Mouse (Mus musculus) ES-Bruce4 (cell line): ENCODE measurements at regions not wholly inside any gene's neighbourhood (a gene's known extent, or its start where the extent isn't known, plus 50 kb on each side); places are given as distances from the start of the nearest gene placed in this dataset.

Experiments
- H3K27ac ChIP-seq: 2 replicates; pipeline ENCODE4 v1.5.1; 2012; ENCODE audit warnings: low read length, inconsistent platforms; ENCODE audit not compliant: insufficient read depth
- H3K27me3 ChIP-seq: 2 replicates; pipeline ENCODE4 v1.6.1; 2012; ENCODE audit warnings: mild to moderate bottlenecking, low read length, inconsistent platforms; ENCODE audit not compliant: control insufficient read depth, poor library complexity, insufficient read depth, severe bottlenecking
- H3K36me3 ChIP-seq: 2 replicates; pipeline ENCODE4 v1.6.1; 2012; ENCODE audit warnings: inconsistent platforms, mild to moderate bottlenecking, low read length, moderate library complexity; ENCODE audit not compliant: control insufficient read depth, poor library complexity, insufficient read depth, severe bottlenecking
- H3K4me1 ChIP-seq: one replicate; pipeline ENCODE4 v1.8.1; 2011; ENCODE audit warnings: low read length; ENCODE audit not compliant: control insufficient read depth, insufficient read depth
- H3K4me3 ChIP-seq: 2 replicates; pipeline ENCODE4 v1.5.1; 2011; ENCODE audit warnings: low read depth, mild to moderate bottlenecking, low read length
- H3K9ac ChIP-seq: 2 replicates; pipeline ENCODE4 v1.6.1; 2012; ENCODE audit warnings: low read depth, mild to moderate bottlenecking, inconsistent platforms; ENCODE audit not compliant: poor library complexity, severe bottlenecking
- H3K9me3 ChIP-seq: replicated peaks from 2 replicates; pipeline ENCODE4 v1.6.1; 2012; ENCODE audit warnings: mild to moderate bottlenecking, low read length, inconsistent platforms; ENCODE audit not compliant: control insufficient read depth, poor library complexity, insufficient read depth, severe bottlenecking
- CTCF ChIP-seq: IDR thresholded peaks from one replicate; pipeline ENCODE4 v1.8.1; 2011; ENCODE audit warnings: low read depth, low read length
- EP300 ChIP-seq: IDR thresholded peaks from 2 replicates; pipeline ENCODE4 v1.6.1; 2011; ENCODE audit warnings: low read depth, low read length; ENCODE audit not compliant: insufficient read depth
- POLR2A ChIP-seq: IDR thresholded peaks from one replicate; pipeline ENCODE4 v1.8.1; 2011; ENCODE audit warnings: low read length; ENCODE audit not compliant: insufficient read depth

DNA sequence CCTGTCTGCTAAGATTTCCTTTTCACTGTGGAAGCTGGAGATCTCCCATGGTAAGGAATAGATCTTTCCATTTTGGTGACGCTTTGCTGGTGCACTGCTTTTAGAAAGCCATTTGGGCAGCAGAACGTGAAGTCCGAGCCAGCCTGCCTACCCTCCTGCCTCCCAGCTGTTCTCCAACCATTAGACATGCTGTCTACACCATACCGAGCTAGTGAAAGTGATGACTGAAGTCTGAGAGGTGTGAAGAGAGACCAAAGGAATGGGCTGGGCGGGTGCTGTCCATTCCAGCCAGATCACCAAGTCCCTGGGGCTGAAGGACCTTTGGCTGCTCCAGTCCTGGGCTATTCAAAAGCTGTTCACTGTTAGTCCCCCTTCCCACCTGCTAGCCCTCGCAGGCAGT is 360.3 kb upstream of the Gm5148 start:
- TF ChIP-seq POLR2A (no peak), CTCF (no peak), EP300 (no peak)
- Histone ChIP-seq H3K27ac (no peak overlapping the region), H3K4me1 (no peaks in the 10 kb centered on the region)

DNA sequence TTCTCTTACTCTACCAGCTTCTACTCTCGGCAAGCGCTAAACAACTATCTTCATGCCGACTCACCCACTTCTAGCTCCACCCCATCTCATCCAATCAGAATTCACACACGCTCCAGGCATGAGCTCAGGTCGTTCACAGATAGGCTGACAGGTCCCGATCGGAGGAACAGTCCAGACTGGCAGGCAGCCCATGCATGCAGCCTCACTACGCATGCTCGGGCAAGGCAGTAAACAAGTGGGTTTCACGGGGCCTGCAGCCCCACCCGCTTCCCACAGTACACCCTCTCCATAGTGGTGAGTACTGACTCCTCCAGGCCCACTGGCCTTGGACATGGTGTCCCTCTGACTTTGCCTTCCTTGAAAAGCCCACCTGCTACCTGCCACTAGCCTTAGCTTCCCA is 358.1 kb upstream of the Gm5148 start:
- H3K9me3 ChIP-seq = no peaks in the 10 kb centered on the region; the same call in 1 of the 2 replicates
- TF ChIP-seq CTCF (no peak), EP300 (no peak), POLR2A (no peak)
- H3K36me3 ChIP-seq = no peaks in the 10 kb centered on the region
- no peaks in the 10 kb centered on the region for H3K4me1 ChIP-seq
- no peak overlapping the region for H3K4me3 ChIP-seq
- no peak overlapping the region for H3K27ac ChIP-seq
- H3K27me3 ChIP-seq = no peaks in the 10 kb centered on the region
- H3K9ac ChIP-seq = no peak overlapping the region

More for the DNA sequence above, 360.3 kb upstream of the Gm5148 start:
- no peak overlapping the region for H3K4me3 ChIP-seq
- no peak overlapping the region for H3K9ac ChIP-seq
- no peaks in the 10 kb centered on the region; the same call in 1 of the 2 replicates for H3K9me3 ChIP-seq
- no peaks in the 10 kb centered on the region for H3K36me3 ChIP-seq
- H3K27me3 ChIP-seq = no peaks in the 10 kb centered on the region

DNA sequence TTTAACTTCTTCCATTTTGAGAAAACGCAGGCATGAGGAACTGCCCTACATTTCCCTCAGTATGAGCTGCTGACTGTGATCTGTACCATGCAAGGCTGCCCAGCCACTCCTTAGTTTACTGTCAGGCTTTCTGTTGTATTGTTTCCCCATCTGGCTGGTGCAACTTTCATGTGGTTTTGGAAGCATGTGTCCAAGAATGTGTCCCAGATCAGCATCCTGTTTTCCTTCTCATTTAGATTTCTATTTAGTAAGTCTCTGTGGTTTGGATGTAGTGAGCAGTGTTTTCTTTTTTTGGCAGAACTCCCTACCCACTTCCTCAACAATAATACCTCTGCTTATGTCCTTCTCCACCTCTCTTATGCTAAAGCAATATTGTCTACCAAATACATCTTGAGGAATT is 352.5 kb upstream of the Gm5148 start:
- no peak overlapping the region for H3K4me3 ChIP-seq
- H3K27me3 ChIP-seq = no peaks in the 10 kb centered on the region
- no peaks in the 10 kb centered on the region for H3K36me3 ChIP-seq
- no peak overlapping the region for H3K9ac ChIP-seq
- no peaks in the 10 kb centered on the region for H3K4me1 ChIP-seq
- H3K9me3 ChIP-seq = no peaks in the 10 kb centered on the region; the same call in 1 of the 2 replicates
- H3K27ac ChIP-seq = no peak overlapping the region
- TF ChIP-seq CTCF (no peak), POLR2A (no peak), EP300 (no peak)

DNA sequence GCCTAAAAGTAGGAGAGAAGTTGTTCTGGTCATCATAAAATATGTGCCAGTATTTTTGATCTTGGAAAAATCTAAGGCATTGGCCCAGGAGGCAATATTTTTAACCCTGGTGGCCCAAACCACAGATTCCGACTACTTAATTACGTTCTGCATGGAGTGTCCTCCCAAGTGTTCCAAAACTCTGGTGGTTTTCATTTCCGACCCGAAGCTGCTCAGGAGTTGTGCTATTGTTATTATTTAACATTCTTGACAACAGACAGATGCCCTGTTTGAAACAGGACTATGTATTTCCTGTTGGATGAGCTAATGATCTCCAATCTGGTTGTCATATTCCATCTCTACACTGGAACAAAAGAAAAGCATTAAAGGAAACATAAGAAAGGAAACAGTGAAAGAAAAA is 349.7 kb upstream of the Gm5148 start:
- Histone ChIP-seq H3K36me3 (no peaks in the 10 kb centered on the region), H3K4me1 (no peaks in the 10 kb centered on the region), H3K27me3 (no peaks in the 10 kb centered on the region), H3K9ac (no peak overlapping the region), H3K4me3 (no peak overlapping the region), H3K27ac (no peak overlapping the region), H3K9me3 (no peaks in the 10 kb centered on the region)
- no peak for TF ChIP-seq CTCF
- no peak for TF ChIP-seq POLR2A
- TF ChIP-seq EP300 = no peak

DNA sequence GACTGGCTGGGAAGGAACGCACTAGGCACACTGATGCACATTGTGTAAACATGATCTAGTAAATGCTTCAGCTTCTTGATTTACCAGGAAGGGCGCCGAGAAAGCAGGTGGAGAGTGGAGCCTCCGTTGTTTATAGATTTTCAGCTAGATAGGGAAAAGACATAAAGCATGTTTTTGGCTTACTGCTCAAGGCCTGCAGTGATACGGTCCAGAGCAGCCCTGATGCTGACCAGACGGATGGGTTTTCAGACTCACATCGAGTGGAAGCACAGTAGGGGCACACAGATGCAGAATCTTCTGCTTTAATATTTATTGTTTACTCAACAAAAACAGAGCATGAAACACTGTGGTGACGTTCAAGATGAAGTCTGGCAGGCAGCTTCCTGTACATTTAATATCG is 331.3 kb upstream of the Gm5148 start:
- Histone ChIP-seq H3K9me3 (no peaks in the 10 kb centered on the region), H3K4me3 (no peak overlapping the region), H3K36me3 (no peaks in the 10 kb centered on the region), H3K9ac (no peak overlapping the region), H3K27me3 (no peaks in the 10 kb centered on the region), H3K4me1 (no peaks in the 10 kb centered on the region), H3K27ac (no peak overlapping the region)
- TF ChIP-seq EP300 (no peak), CTCF (no peak), POLR2A (no peak)

DNA sequence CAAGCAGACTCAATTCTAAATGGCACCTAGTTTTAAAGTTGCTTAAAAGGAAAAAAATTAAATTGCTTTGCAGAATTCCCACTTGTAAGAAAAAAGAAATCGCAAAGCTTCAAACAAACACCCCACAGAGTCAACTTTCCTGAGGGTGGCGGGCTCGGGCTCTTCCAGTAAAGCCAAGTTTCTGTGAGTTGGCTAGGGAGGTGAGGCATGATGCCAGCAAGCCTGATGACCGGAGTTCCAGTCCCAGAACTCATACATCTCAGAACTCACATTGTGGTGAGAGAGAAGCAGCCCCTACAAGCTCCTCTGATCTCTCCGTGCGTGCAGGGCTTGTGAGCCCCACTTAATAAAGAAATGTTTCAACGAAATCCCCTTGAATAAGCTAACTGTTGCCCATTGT is 328.7 kb upstream of the Gm5148 start:
- TF ChIP-seq EP300 (no peak), POLR2A (no peak), CTCF (no peak)
- no peaks in the 10 kb centered on the region for H3K36me3 ChIP-seq
- no peaks in the 10 kb centered on the region for H3K4me1 ChIP-seq
- no peak overlapping the region for H3K9ac ChIP-seq
- no peaks in the 10 kb centered on the region for H3K27me3 ChIP-seq
- no peak overlapping the region for H3K4me3 ChIP-seq
- no peak overlapping the region for H3K27ac ChIP-seq
- H3K9me3 ChIP-seq = no peaks in the 10 kb centered on the region
